Mouse (Mus musculus) hindbrain, embryonic 13.5 days (tissue): ENCODE results near the gene Acaa1b. TPM values are rescaled to one million over a fixed set of nuclear protein-coding genes. Genes with fewer than 3 reads are reported as not detected.

ENCODE experiments used
- ATAC-seq: fragments of 200-750 bp; cut with Nextera tagmentation; 2 replicates; pipeline ENCODE4 v1.8.0; 2017; ENCODE audit warnings: moderate TSS enrichment; ENCODE audit not compliant: low FRiP score
- H3K27ac ChIP-seq: fragments of 300-500 bp; sonication (generic); 2 replicates; pipeline ENCODE4 v1.5.1; 2015; ENCODE audit warnings: inconsistent platforms, mild to moderate bottlenecking, moderate library complexity
- H3K27me3 ChIP-seq: fragments of 300-500 bp; sonication (generic); 2 replicates; pipeline ENCODE4 v1.6.1; 2015; ENCODE audit warnings: mild to moderate bottlenecking, inconsistent platforms
- H3K36me3 ChIP-seq: fragments of 300-500 bp; sonication (generic); 2 replicates; pipeline ENCODE4 v1.6.1; 2015; ENCODE audit warnings: mild to moderate bottlenecking, inconsistent platforms
- H3K4me1 ChIP-seq: fragments of 300-500 bp; sonication (generic); replicated peaks from 2 replicates; pipeline ENCODE4 v1.6.1; 2015; ENCODE audit warnings: inconsistent platforms
- H3K4me2 ChIP-seq: fragments of 300-500 bp; sonication (generic); 2 replicates; pipeline ENCODE4 v1.6.1; 2015; ENCODE audit warnings: inconsistent platforms, mild to moderate bottlenecking, moderate library complexity
- H3K4me3 ChIP-seq: fragments of 300-500 bp; sonication (generic); 2 replicates; pipeline ENCODE4 v1.5.1; 2015; ENCODE audit warnings: mild to moderate bottlenecking, inconsistent platforms
- H3K9ac ChIP-seq: fragments of 300-500 bp; sonication (generic); 2 replicates; pipeline ENCODE4 v1.6.1; 2015; ENCODE audit warnings: mild to moderate bottlenecking, inconsistent platforms
- H3K9me3 ChIP-seq: fragments of 300-500 bp; sonication (generic); 2 replicates; pipeline ENCODE4 v1.6.1; 2016; ENCODE audit warnings: inconsistent platforms
- WGBS: fragments of 180-500 bp; shearing (Covaris S2); methylation state at CpG from one replicate; pipeline ENCODE4 v1.1.7; 2015; 5-methylcytosine and 5-hydroxymethylcytosine counted together
- polyA plus RNA-seq: library from polyadenylated mRNA; unstranded; fragments of >200 nt; fragmentation: Nextera tagmentation; extraction: Ambion mirVana; gene quantifications from 2 replicates; pipeline ENCODE4 v1.2.1, GENCODE M21; 2015

Acaa1b gene
- polyA plus RNA-seq, result 1.8 and 1.9 TPM in 2 replicates

GRCm38 (mm10) chr9:119156278-119157201 lies at the start of gene Acaa1b:
Acaa1b (minus strand) TSS chr9:119157093.
- no peak within 1 kb of the TSS for H3K27ac ChIP-seq
- ATAC-seq, result peak; percentile 92
- no peaks in the 10 kb centered on the region for H3K9me3 ChIP-seq
- 1% methylated on average over 64 of the region's 65 CpGs for WGBS
- H3K27me3 ChIP-seq, result peaks cover 28% of the 10 kb centered on the region
- H3K4me1 ChIP-seq, result no peaks in the 10 kb centered on the region; the same call in 1 of the 2 replicates
- H3K9ac ChIP-seq, result peak within 1 kb of the TSS; percentile 68
- peak within 1 kb of the TSS; percentile 60 for H3K4me2 ChIP-seq
- peak within 1 kb of the TSS; percentile 57 for H3K4me3 ChIP-seq
- no peaks in the 10 kb centered on the region for H3K36me3 ChIP-seq

- Histone ChIP-seq H3K36me3 (no peaks in the 10 kb centered on the region), H3K9me3 (peaks cover 16% of the 10 kb centered on the region; the same call in 1 of the 2 replicates), H3K27ac (no peak overlapping the region), H3K27me3 (no peaks in the 10 kb centered on the region), H3K4me3 (no peak overlapping the region), H3K4me1 (no peaks in the 10 kb centered on the region), H3K9ac (no peak overlapping the region), H3K4me2 (no peak overlapping the region)
- 82% methylated on average over 2 of the region's 2 CpGs for WGBS
- ATAC-seq, result no peak
These were observed 49.8 kb upstream of the Acaa1b start for GRCm38 (mm10) chr9:119206666-119207065.

GRCm38 (mm10) chr9:119205756-119206155 lies 48.9 kb upstream of the Acaa1b start:
- no peaks in the 10 kb centered on the region for H3K4me1 ChIP-seq
- H3K27ac ChIP-seq, result no peak overlapping the region
- H3K4me3 ChIP-seq, result no peak overlapping the region
- H3K4me2 ChIP-seq, result no peak overlapping the region
- peaks cover 16% of the 10 kb centered on the region; the same call in 1 of the 2 replicates for H3K9me3 ChIP-seq
- ATAC-seq, result no peak
- WGBS, result 90% methylated on average over 5 of the region's 5 CpGs
- H3K27me3 ChIP-seq, result no peaks in the 10 kb centered on the region
- H3K9ac ChIP-seq, result no peak overlapping the region
- H3K36me3 ChIP-seq, result no peaks in the 10 kb centered on the region

- no peak for ATAC-seq
- H3K27ac ChIP-seq, result no peak overlapping the region
- no peak overlapping the region for H3K4me2 ChIP-seq
- H3K9ac ChIP-seq, result no peak overlapping the region
- H3K36me3 ChIP-seq, result no peaks in the 10 kb centered on the region
- H3K4me3 ChIP-seq, result no peak overlapping the region
- H3K27me3 ChIP-seq, result no peaks in the 10 kb centered on the region
- H3K9me3 ChIP-seq, result peaks cover 16% of the 10 kb centered on the region; the same call in 1 of the 2 replicates
- no peaks in the 10 kb centered on the region for H3K4me1 ChIP-seq
- WGBS, result 98% methylated on average over 9 of the region's 9 CpGs
These were observed 46.7 kb upstream of the Acaa1b start for GRCm38 (mm10) chr9:119203617-119204016.

- Histone ChIP-seq H3K27ac (no peak overlapping the region), H3K36me3 (no peaks in the 10 kb centered on the region), H3K9ac (no peak overlapping the region), H3K4me3 (no peak overlapping the region), H3K4me1 (no peaks in the 10 kb centered on the region), H3K9me3 (peaks cover 16% of the 10 kb centered on the region; the same call in 1 of the 2 replicates), H3K4me2 (no peak overlapping the region), H3K27me3 (no peaks in the 10 kb centered on the region)
- WGBS, result 90% methylated on average over 5 of the region's 5 CpGs
- no peak for ATAC-seq
These were observed 44.8 kb upstream of the Acaa1b start for GRCm38 (mm10) chr9:119201653-119202052.

GRCm38 (mm10) chr9:119199151-119199861 lies 42.4 kb upstream of the Acaa1b start:
- no peak overlapping the region for H3K4me3 ChIP-seq
- no peaks in the 10 kb centered on the region for H3K27me3 ChIP-seq
- 87% methylated on average over 10 of the region's 10 CpGs for WGBS
- no peak overlapping the region for H3K9ac ChIP-seq
- H3K9me3 ChIP-seq, result peaks cover 11% of the 10 kb centered on the region; the same call in 1 of the 2 replicates
- H3K36me3 ChIP-seq, result no peaks in the 10 kb centered on the region
- no peaks in the 10 kb centered on the region for H3K4me1 ChIP-seq
- no peak overlapping the region for H3K27ac ChIP-seq
- no peak for ATAC-seq
- no peak overlapping the region for H3K4me2 ChIP-seq

- Histone ChIP-seq H3K4me1 (no peaks in the 10 kb centered on the region), H3K36me3 (no peaks in the 10 kb centered on the region), H3K4me2 (no peak overlapping the region), H3K9me3 (no peaks in the 10 kb centered on the region), H3K27me3 (no peaks in the 10 kb centered on the region), H3K4me3 (no peak overlapping the region), H3K27ac (no peak overlapping the region), H3K9ac (no peak overlapping the region)
- no peak for ATAC-seq
- 40% methylated on average over 11 of the region's 11 CpGs for WGBS
These were observed 35.5 kb upstream of the Acaa1b start for GRCm38 (mm10) chr9:119192202-119192990.

GRCm38 (mm10) chr9:119181241-119181728 lies 24.4 kb upstream of the Acaa1b start:
- no peak overlapping the region for H3K27ac ChIP-seq
- no peak overlapping the region for H3K4me3 ChIP-seq
- ATAC-seq, result no peak
- no peaks in the 10 kb centered on the region for H3K27me3 ChIP-seq
- no peaks in the 10 kb centered on the region for H3K4me1 ChIP-seq
- H3K4me2 ChIP-seq, result no peak overlapping the region
- H3K36me3 ChIP-seq, result no peaks in the 10 kb centered on the region
- H3K9me3 ChIP-seq, result no peaks in the 10 kb centered on the region
- H3K9ac ChIP-seq, result no peak overlapping the region
- WGBS, result 52% methylated on average over 3 of the region's 3 CpGs

- Histone ChIP-seq H3K27ac (no peak overlapping the region), H3K36me3 (no peaks in the 10 kb centered on the region), H3K4me2 (no peak overlapping the region), H3K9me3 (no peaks in the 10 kb centered on the region), H3K4me3 (no peak overlapping the region), H3K4me1 (no peaks in the 10 kb centered on the region), H3K9ac (no peak overlapping the region), H3K27me3 (no peaks in the 10 kb centered on the region)
- 92% methylated on average over 11 of the region's 11 CpGs for WGBS
- no peak for ATAC-seq
These were observed 22.4 kb upstream of the Acaa1b start for GRCm38 (mm10) chr9:119179292-119179691.

- no peak for ATAC-seq
- no peaks in the 10 kb centered on the region for H3K4me1 ChIP-seq
- no peaks in the 10 kb centered on the region for H3K36me3 ChIP-seq
- H3K27ac ChIP-seq, result no peak overlapping the region
- 95% methylated on average over 2 of the region's 2 CpGs for WGBS
- no peak overlapping the region for H3K4me3 ChIP-seq
- no peaks in the 10 kb centered on the region; the same call in 1 of the 2 replicates for H3K9me3 ChIP-seq
- H3K9ac ChIP-seq, result no peak overlapping the region
- H3K27me3 ChIP-seq, result no peaks in the 10 kb centered on the region
- no peak overlapping the region for H3K4me2 ChIP-seq
These were observed 10.7 kb upstream of the Acaa1b start for GRCm38 (mm10) chr9:119167608-119168007.

- no peak overlapping the region for H3K4me2 ChIP-seq
- no peaks in the 10 kb centered on the region; the same call in 1 of the 2 replicates for H3K9me3 ChIP-seq
- 96% methylated on average over 6 of the region's 6 CpGs for WGBS
- no peak overlapping the region for H3K9ac ChIP-seq
- no peaks in the 10 kb centered on the region for H3K4me1 ChIP-seq
- H3K4me3 ChIP-seq, result no peak overlapping the region
- no peaks in the 10 kb centered on the region for H3K27me3 ChIP-seq
- H3K27ac ChIP-seq, result no peak overlapping the region
- ATAC-seq, result no peak
- no peaks in the 10 kb centered on the region for H3K36me3 ChIP-seq
These were observed 8.7 kb upstream of the Acaa1b start for GRCm38 (mm10) chr9:119165548-119165947.
